Mouse (Mus musculus) A20 (cell line): Measurements from ENCODE around the gene Rpgrip1l.

Experiments used
- DNase-seq: peaks from one replicate; pipeline ENCODE4 v3.0.0-alpha.2; 2011; ENCODE audit warnings: low read depth, low spot score

Gene Rpgrip1l

DNA sequence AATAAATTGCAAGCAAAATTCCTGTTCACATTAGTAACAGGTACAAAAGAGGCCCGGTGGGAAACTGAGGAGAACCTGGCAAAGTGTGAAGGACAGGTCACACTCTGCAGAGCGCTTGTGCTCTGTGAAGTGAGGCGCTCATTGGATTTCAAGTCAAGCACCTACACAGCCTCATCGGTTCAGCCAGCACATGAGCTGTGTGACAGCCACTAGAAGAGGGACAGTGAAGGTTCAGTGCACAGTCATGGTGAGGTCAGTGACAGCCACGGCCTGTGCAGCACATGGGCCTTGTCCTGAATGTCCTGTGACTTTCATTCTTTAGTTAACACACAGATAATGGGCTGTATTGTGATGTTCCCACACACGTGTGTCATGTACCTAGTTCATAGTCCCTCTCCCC is 107.2 kb downstream of the Rpgrip1l start:
- DNase-seq, result no peak

DNA sequence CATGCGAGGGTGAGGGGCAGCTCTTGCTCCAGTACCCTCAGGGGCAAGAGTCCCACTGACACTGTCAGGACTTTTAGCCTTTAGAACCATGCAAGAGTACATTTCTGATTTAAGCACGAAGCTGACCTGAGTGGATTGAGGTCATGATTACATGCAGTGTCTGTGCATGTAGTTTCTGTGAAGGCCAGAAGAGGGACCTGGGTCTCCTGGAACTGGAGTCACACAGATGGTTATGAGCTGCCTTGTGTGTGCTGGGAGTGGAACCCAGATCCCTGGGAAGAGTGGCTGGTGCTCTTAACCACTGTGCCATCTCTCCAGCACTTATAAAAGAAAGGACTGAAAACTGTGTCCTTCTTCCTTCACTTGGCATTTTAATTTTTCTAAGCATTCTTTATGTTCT is 111.9 kb downstream of the Rpgrip1l start:
- DNase-seq, result no peak

DNA sequence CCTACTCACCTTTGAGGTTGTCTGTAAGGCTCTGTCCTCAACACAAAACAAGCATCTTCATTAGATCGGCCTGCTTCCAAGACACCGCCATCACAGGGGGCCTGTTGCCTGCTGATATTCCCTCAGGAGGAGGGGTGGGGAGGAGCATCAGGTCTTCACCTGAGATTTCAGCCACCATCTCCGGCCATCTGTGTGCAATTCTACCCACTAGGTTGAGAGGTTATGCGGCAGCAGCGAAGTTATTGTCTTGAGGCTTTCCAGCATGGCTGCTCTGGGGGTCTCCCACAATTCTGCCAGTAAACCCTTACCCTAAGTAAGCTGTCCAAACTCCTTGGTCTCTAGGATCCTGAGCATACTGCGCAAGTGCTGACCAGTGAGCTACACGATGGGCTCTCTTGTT is 113.2 kb downstream of the Rpgrip1l start, which contains the start of gene Aktip:
Aktip (minus strand) TSS at position 101 of the 400 bp plus-strand sequence.
- DNase-seq, result no peak

DNA sequence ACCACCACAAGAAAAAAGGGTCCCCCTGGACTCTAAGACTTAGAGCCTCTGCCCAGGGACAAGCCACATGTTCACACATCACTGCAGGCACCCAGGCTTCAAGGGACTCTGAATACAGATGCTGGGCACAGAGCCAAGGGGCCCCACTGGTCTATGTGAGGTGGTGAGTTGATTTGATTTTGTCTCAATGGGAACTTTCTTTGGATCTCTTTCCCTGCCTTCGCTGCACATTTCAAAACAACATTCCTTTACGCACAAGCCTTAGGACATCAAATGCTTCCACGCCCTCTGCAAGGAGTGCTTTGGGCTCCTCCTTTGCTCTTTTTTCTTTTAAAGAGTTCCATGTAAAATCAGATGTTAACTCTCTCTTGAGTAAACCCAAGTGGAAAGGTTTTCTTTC is 115.0 kb downstream of the Rpgrip1l start:
- DNase-seq, result no peak

DNA sequence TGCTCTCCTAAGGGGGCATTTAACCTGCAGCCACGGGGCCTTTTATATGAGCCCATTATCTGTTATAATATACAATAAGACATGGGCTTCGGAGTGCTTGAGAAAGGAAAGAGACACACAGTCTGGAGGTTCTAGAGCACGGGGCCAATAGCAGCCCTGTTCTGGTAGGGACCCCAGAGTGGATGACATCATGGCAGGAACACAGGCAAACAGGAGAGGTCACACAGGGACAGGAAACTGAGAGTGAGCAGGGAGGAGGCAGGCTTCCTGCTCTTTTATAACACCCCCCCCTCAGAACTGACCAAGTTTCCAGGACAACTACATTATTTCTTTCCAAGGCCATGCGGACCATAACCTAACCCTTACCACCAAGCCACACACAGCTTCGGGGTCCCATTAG is 115.8 kb downstream of the Rpgrip1l start:
- DNase-seq, result no peak

DNA sequence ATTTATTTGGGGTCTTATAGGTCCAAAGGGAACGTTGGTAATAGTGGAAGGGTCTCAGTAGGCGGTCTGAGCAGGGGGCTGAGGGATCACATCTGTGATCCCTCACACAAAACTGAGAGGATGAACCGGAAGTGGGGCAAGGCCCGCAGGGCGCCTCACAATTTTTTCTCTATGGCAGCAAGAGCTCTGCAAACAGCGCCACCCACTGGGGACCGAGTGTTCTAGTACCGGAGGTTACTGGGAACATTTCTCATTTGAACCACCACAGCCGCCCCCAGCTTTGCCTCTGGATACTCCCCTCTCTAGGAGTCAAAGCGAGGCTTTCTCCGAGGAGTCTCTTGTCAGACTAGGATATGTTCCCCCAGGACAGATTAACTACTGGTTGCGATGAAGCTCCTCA is 116.4 kb downstream of the Rpgrip1l start:
- DNase-seq, result no peak

DNA sequence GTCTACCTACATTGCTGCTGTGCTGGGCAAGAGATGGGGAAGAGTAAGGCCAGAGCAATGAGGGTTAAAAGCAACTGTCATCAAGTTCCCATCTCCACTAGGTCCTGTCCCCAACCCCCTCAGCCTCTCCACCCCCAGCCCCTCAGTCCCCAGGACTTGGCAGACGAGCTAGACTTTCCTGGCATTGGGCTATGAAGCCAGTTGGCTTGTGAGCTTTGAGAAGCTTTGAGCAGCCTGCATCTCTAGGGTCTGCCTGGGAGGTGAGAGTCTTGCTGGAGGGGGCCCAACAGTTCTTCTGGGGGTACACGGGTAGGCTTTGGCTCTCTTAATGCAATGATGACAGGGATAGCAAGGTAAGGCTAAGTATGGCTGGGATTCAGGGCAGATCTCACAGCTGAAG is 119.0 kb downstream of the Rpgrip1l start:
- no peak for DNase-seq

DNA sequence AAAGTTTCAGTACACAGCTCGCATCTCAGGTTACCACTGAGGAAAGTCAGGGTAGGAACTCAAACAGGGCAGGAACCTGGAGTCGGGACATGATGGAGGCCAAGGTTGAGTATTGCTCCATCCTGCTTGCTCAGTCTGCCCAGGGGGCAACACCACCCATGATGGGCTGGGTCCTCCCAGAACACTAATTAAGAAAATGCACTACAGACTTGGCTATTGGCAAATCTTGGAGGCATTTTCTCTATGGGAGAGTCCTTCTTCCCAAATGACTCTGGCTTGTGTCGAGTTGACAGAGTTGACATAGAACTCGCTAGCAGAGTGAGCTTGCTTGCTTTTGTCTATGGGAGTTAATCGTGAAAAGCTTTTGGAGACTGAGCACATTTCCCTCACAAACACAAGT is 120.1 kb downstream of the Rpgrip1l start:
- no peak for DNase-seq

DNA sequence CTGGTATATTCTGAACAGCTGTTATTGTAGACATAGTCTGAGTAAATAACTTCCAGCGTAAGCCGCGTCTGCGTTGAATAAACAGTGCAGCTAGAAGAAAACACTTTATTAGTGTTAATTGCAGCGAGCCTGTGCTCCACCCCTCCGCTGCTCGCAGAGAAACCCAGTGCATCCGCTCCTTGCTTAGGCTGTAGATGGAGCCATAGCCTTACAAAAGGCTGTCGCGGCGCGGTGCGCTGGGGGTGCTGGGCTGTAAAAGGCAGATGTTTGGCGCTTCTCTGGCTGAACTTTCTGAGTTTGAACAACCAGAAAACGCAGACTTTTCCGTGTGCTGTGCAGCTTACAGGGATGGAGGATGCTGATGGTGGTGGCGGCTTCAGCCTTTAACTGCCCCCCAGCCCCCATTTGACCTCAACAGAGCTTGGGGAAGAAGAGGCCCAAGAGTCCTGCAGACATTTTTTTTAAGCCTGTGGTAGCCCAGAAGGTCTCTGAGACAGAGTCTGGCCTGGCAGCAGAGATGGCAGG is 122.2 kb downstream of the Rpgrip1l start:
- peak; percentile 60 for DNase-seq

DNA sequence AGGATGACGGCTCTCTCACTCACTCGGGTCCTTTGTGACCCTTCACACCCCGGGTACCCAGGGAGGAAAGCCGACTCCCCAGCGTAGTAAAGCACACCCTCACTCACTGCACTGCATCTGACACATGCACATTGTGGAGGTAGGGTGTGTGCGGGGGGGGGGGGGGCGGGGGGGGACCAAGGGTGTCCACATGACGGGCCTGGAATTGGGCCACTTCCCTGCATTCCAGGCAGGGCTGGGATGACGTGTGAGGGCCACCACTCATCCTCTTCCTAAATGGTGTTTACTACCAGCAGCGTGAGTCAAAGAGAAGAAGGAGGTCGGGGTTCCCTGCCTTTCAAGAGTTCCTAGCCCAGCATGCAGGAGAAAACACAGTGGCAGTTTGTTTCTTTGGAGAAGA is 124.9 kb downstream of the Rpgrip1l start:
- DNase-seq, result no peak

DNA sequence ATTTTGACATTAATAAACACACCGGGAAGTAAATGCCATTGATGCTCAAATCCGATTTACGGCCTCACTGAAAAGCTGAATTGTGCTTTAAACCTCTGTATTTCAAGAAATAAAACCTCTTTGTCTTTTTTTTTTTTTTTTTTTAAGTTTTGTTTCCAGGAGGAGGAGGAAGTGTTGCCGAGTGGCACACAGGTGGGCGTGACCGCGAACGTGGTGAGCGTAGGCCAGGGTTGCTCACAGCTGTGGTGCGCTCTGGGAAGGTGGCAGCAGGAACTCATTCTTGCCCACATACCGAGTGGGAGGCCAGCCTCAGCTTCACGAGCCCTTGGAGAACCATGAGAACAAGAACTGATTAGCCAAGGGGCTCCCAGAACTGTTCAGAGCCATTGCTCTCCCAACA is 126.7 kb downstream of the Rpgrip1l start:
- peak; percentile 31 for DNase-seq

DNA sequence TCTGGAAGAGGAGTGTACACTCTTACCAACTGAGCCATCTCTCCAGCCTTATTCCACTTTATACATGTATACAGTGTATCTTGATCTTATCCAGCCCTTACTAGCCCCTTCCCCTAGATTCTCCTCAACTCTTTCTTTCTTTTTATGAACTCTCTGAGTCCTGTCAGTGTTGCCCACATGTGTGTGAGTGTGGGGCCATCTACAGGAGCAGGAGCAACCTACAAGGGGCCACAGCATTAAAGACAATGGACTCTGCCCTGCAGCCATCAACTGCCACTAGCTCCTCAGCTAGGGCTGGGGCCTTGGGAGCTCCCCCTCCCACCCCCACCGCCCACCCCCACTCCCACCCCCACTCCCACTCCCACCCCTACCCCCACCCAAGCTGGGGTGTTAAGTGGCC is 135.4 kb downstream of the Rpgrip1l start:
- DNase-seq, result no peak

DNA sequence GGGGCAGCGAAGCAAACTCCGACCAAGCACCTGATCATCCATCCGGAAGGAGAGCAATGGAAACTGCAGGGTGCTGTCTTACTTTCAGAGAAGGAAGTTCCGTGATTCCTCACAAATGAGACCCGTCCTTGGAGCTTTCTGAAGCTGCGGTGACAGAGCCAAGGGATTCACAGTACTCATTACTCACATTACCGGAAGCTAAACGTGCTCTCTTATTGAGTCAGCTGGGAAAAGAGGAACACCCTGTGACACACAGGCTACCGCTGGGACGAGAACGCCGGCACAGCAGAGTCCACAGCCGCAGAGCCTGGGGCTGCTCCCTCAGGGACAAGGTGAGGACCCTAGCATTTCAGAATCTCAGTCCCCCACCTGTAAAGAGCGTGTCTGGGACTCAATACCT is 136.9 kb downstream of the Rpgrip1l start:
- DNase-seq, result no peak

DNA sequence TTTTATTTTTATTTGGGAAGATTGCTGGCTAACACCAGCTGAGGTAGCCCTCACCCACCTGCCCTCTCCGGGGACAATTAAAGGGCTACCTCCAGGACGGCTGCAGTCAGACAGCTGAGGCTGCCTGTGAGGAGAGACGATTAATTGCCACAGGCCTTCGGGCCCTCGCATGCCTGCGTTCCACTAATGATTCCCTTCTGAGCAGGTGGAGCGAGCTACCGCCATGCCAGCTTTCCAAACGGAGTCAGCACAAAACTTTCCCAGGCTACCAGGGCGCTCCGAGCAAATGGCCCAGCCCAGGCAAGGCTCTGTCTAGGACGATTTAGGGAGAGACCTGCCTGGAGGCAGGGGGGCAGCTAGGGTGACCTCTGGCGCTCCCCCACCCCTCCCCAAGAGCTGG is 141.5 kb downstream of the Rpgrip1l start:
- DNase-seq, result no peak

DNA sequence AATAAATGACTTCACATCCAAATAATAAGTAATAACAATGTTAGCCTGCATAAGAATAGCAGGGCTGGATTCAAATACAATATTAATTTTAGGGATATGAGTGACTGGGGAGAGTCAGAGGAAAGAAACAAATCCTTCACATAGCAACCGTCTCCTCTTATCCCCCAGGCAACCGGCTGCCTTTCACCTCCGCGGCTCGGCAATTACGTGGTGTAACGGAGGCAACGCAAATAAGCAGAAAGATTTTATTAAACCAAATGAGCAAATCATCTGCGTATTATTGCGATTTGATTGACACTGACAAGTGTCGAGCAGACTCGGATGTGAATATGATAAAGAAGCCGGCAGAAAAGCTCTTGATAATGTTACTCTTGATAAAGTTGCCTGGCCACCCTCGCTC is 142.1 kb downstream of the Rpgrip1l start:
- no peak for DNase-seq

DNA sequence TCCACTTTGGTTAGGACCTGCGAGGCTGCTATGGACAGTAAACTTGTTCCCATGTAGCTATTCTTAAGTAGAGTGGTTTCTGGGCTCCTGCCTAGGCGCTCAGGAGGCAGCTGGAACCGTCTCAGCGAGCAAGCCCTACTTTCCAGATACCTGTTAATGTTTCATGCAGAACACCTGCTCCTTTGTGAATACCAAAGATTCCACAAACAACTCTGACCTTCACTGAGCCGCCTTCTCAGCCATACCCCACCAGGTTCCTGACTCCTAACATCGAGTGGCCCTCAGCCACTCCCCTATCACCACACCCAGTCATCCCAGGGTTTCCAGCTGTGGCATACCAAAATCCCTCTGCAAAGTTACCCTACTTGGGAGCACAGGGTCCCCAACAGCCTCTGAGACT is 142.9 kb downstream of the Rpgrip1l start:
- DNase-seq, result no peak
